Mouse (Mus musculus) kidney, postnatal 4 days (tissue): ENCODE data around the gene Nid2.

ENCODE experiments used
- DNase-seq, 2 experiments: peaks; one replicate each; pipeline ENCODE4 v3.0.0; 2021; ENCODE audit warnings: mixed read lengths in 2 of 2

The Nid2 gene

GRCm38 (mm10) chr14:19788443-19788842 is 37.4 kb downstream of the Nid2 start:
- no peak for DNase-seq

DNA sequence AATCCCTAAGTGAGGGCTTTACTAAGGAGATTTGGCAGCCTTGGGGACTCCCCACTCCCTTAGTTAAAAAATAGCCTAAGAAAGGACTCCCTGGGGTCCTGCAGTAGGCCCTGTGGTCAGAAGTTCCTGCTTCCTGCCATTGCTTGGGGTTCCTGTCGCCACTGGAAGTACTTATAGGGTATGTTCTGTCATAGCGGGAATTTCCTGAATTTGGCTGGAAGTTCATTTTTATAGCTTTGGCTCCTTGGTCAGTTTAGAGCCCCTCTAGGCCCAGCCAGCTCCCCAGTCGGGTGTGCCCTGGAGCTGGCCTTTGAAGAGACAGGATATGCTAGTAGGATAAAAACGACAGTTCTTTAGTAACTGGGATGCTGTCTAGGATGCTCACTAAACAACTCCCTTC is 43.8 kb downstream of the Nid2 start:
- DNase-seq: peak in 1 of 2 experiments; percentile 25

GRCm38 (mm10) chr14:19796541-19797304 is 45.7 kb downstream of the Nid2 start:
- peak in 1 of 2 experiments; percentile 19 for DNase-seq

DNA sequence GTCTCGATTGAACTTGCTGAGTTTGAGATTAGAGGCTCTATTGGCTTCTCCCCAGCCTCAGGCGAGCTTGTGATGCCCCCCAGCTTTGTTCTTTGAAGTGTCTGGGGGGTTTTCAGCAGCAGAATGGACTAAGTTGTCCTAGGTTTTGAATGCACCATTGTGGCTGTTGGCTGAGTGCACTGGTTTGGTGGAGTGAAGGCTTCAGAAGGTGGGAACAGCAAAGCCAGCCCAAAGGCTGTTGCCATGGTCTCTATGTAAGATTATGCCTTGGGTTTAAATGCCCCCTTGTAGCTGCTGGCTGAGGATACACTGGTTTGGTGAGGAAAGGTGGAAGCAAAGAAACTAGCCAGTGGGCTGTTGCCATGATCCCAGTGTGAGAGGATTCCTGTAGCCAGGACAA is 49.4 kb downstream of the Nid2 start:
- no peak for DNase-seq

DNA sequence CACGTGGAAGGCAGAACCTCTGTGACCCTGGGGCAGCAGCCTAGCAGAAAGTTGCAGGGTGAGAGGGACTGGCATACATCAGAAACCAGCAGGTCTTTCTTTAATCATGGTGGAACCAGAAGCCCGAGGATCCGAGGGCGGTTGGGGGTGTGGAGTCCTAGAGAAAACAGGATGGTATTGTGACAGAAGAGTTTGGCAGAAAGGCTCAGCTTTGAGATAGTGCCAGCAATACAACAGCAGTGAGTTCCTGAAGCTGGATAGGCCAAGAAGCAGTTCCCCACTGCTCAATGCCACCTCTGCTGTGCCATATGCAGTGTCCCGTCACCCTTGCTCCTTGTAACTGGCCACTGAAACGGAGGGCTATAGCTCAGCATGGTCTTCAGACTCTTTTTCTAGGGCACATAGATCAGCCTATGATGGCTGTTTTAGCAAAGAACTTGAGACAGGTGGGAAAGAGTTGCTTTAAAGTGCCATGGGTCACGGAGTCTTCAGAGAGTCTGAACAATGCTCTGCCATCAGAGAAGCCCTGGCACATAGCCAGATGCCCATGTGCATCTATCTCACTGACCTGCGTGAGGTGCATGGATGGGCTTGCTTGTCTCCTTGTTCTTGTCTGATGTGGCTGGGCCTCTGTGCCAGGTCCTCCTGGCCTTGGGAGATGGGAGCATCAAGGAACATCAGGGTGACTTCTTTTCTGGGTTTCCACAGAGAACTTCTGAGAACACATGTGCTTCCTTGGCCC is 50.6 kb downstream of the Nid2 start:
- DNase-seq: no peak

DNA sequence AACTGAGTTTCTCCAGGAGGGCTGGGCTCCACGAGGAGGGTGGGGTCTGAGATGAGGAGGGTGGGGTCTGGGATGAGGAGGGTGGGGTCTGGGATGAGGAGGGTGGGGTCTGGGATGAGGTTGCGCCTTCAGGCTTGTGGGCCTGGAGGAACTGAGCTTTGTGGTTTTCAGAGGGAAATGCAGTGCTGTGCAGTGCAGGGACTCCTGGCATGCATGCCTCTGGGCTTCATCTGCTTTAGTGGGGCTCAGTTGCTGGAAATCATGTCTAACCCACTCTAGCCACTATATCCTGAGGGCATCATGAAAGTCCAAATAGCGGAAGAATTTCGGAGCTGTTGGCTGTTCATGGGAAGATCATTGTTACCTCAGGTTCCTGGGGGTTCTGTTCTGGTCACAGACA is 52.2 kb downstream of the Nid2 start:
- no peak for DNase-seq

GRCm38 (mm10) chr14:19803623-19804022 is 52.6 kb downstream of the Nid2 start:
- peak; percentile 32 to 46 for DNase-seq

GRCm38 (mm10) chr14:19807339-19807738 is 56.3 kb downstream of the Nid2 start:
- DNase-seq: no peak

GRCm38 (mm10) chr14:19807858-19808257 is 56.8 kb downstream of the Nid2 start:
- no peak for DNase-seq

GRCm38 (mm10) chr14:19809934-19810333 is 58.9 kb downstream of the Nid2 start:
- DNase-seq: no peak

DNA sequence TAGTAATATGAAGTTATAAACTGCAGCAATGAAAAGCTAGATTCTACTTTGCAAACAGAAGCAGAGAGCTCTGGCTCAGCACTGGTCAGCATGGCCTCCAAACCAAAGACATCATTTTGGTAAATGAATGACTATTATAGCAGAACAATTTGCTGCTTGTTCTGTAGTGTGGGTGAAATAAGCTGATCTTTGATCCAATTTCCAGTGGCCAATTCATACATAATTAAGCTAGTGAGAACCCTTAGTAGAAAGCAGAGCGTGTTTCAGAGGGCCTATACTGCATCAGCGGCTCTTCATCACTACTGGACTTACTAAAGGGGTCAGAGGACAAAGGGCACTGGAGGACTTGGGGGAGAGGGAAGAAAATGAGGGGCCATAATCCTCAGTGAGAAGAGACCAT is 62.0 kb downstream of the Nid2 start:
- no peak for DNase-seq

GRCm38 (mm10) chr14:19817949-19818348 is 66.9 kb downstream of the Nid2 start:
- DNase-seq: peak; percentile 92 to 93

DNA sequence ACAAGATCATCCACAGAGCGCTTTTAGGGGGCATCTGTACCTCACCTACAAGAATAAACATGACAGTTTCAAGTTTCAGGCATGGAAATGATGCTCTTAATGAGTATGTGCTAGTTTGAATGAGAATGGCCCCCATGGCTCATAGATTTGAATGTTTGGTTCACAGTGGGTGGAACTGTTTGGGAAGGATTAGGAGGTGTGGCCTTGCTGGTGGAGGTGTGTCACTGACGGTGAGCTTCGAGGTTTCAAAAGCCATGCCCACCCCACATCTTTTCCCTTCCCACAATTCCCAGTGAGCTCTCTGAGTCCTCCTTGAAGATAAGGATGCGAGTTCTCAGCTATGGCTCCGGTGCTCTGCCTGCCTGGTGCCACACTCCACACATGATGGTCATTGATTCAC is 70.6 kb downstream of the Nid2 start:
- no peak for DNase-seq

- DNase-seq: peak; percentile 96 to 97
These were observed 72.5 kb downstream of the Nid2 start, which contains the start of gene Rtraf for GRCm38 (mm10) chr14:19823321-19824142. Rtraf (minus strand) TSS chr14:19823824.

DNA sequence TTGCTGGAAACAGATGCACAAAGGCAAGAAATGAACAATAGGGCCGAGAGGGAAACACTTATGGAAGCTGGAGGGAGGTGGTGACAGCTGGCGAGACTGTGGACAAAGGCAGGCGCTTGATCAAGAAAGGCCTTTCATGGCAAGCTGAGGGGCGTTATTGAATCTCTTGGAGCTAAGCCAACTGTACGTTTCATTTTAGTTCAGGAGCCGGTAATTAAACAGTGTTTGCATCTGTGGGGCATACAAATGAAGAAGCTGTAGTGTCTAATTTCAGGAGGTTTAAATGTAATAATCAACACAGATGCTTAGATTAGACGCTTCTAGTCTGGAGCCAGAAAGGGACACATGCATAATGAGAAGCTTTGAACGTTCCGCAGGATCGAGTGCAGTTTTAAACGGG is 74.4 kb downstream of the Nid2 start:
- DNase-seq: no peak

DNA sequence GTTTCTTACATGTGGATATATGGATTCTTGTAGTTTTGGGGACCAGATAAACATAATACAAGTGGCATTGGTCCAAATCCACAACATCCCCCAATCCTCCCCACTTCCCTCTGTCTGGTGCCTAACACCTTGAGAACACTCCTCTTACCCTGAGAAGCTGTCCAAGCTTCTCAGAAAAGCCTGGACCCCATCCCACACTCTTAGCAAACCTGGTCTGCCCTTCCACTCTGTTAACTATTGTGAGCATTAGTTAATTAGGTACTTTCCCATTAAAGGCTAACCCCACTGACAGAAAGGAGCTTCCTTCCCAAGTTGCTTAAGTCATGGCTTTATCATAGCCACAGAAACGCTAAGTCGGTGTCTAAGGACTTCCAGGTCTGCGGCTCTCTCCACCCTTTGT is 85.2 kb downstream of the Nid2 start:
- no peak for DNase-seq

DNA sequence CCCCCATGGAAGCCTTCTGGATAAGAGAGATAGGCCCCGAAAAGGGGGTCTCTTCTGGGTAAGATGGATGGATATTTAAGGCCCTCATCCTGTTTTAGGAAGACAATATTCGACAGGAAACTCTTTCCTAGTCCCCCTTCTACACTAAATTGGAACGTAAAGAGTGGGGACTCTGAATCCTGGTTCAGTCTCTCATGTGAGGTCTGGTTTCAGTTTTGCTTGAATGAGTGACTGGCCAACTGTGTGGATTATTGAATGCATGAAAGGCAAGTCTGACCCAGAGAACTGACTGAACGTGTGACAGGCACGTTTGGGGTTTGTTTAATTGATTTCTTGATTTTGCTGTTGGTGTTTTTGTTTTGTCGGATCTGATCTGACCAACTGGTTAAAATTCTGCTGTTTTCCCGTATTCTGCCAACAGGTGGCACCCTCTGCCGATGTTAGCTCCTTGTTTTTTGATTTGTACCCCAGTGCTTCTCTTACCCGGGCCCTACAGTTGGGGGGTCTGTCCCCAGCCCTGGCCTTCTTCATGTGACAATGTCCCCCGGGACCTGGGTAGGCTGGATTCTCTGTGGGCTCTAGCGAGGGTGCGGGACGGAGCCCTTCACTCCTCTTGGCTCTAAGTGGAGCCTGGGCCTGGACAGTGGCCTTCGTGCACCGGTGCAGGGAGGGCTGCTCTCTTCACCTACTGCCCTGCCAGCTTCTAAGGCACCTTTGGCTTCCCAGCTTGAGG is 88.7 kb downstream of the Nid2 start:
- DNase-seq: peak; percentile 78 to 82

GRCm38 (mm10) chr14:19853471-19853870 is 102.4 kb downstream of the Nid2 start:
- DNase-seq: no peak

- DNase-seq: no peak
These were observed 107.2 kb downstream of the Nid2 start for GRCm38 (mm10) chr14:19858279-19858678.

DNA sequence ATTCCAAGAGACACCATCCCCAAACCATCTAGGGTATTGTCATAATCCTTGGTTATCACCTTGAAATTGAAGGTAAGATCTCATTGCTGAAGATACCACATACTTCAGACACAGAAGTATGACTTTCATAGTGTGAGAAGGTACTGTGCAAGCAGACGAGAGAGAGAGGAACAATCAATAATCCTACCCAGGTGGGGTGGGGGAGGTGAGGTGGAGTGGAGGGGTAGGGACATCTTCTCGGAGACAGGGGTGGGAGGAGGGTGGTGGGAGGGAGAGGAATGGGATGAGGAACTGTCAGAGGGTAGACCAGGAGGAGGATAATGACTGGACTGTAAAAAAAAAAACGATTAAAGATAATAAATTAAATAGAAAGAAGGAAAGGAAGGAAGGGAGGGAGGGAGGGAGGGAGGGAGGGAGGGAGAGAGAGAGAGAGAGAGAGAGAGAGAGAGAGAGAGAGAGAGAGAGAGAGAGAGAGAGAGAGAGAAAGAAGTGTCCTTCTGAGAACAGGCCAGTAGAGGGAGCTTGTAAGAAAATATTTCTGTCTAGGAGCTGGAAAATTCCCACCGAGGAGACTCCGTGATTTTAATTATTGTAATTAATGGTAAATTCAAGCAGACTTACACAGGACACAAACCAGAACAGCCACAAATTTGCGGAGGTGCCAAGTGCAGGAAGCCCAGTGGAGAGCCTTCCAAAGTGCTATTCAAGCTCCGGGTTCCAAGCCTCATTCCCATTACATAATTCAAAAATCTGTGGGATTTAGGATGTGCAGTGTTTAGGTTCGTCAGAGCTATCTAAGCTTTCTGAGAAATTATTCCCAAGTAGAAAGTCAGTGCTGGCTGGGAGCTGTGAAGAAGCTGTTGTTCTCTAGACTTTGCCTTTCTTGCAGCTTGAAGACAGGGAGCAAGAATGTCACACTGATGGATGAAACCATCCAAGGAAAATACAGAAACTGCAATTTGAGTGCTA is 108.0 kb downstream of the Nid2 start:
- DNase-seq: peak in 1 of 2 experiments; percentile 14

DNA sequence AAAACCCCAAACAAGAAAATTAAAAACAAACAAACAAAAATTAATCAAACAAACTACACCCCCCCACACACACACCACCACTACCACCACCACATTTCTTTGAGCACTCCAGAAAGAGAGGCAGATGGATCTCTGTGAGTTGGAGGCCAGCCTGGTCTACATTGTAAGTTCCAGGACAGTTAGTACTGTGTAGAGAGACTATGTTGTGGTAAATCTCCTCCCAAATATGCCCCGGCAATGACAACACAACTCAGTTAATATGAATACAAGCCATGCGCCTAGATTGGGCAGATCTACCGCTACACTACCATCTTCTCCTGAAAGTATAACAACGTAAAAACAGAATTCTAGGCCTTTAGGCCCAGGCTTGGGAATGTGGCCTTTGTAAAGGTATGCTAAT is 109.2 kb downstream of the Nid2 start:
- no peak for DNase-seq
